Mouse (Mus musculus): ENCODE results near the gene Ptprb. TPM values are rescaled to one million over a fixed set of nuclear protein-coding genes. Genes with fewer than 3 reads are reported as not detected.
A peak's percentile ranks its signal among the peaks of the same experiment; 100 is the strongest.

Gene Ptprb
- polyA plus RNA-seq, 1 experiment from 2014 or later = 2.0 TPM

DNA sequence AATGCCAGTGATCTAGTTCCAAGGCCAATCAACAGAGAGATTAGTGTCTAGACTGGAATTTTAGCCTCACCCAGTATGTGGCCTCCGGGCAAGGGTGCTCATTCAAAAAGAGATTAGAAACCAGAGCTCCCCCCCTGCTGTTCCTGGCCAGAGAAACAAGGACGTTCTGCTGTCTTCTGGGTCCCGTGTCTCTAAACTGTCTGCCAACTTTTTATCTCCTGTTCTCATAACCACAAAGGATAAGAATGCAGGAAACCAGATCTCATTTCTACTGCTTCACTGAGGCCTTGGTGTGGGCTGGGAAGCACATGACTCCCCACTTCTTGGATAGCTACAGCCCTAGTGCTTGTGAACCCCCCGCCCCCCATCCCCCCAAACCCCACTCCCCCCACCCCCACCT is 119.3 kb downstream of the Ptprb start:
- no peak for DNase-seq (ENCODE audit: low spot score)
- H3K27ac ChIP-seq (replicated peaks) = no peak overlapping the region
- 16% methylated on average over 4 of the region's 4 CpGs for WGBS
- no peak overlapping the region for H3K4me3 ChIP-seq
- no peaks in the 10 kb centered on the region for H3K9me3 ChIP-seq (replicated peaks)
- no peaks in the 10 kb centered on the region for H3K36me3 ChIP-seq
- peaks cover 9% of the 10 kb centered on the region; the same call in 1 of the 2 replicates for H3K4me1 ChIP-seq
- H3K27me3 ChIP-seq (ENCODE audit: low read depth, poor library complexity, severe bottlenecking) = 0 out of 2 replicates have a peak, but pooled peaks cover 3% of the 10 kb centered on the region

DNA sequence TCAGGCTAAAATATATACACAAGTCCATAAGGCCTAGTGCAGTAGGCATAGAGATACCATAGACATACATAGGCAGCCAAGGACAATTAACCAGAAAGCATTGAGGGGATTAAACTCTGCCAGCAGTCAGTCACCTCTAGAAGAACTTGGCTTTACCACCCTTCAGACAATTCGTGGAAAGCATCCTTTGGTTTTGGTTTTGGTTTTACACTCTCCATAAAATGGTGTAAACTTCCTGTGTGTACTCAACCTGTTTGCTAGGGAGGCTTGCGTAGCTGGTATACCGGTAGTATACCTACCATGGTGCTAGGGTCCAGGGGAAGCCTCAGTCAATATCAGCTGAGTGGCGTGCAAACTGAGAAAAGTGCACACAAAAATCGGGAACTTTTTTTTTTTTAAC is 121.0 kb downstream of the Ptprb start:
- DNase-seq (ENCODE audit: low spot score) = no peak
- 85% methylated on average over 5 of the region's 5 CpGs for WGBS
- Histone ChIP-seq H3K9me3 (replicated peaks) (no peaks in the 10 kb centered on the region), H3K27me3 (ENCODE audit: low read depth, poor library complexity, severe bottlenecking) (0 out of 2 replicates have a peak, but pooled peaks cover 3% of the 10 kb centered on the region), H3K27ac (replicated peaks) (no peak overlapping the region), H3K4me1 (peaks cover 9% of the 10 kb centered on the region; the same call in 1 of the 2 replicates), H3K4me3 (no peak overlapping the region), H3K36me3 (no peaks in the 10 kb centered on the region)

DNA sequence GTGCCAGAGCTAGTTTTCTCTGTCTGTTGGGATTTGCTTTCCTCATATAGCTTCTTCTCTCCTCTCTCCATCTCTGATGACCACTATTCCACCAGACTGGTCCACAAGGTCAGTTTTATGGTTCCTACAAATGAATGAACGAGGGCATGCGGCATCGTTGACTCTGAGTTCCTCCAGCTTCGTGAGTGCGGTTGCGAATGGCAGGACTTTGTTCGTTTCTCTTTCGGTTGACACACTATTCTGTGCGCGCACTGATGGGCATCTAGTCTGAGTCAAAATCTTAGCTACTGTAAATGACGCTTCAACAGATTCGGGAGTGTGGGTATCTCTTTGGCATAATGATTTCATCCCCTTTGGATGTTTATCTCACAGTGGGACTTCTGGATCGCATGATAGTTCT is 121.6 kb downstream of the Ptprb start:
- Histone ChIP-seq H3K4me1 (peaks cover 9% of the 10 kb centered on the region; the same call in 1 of the 2 replicates), H3K27ac (replicated peaks) (no peak overlapping the region), H3K27me3 (ENCODE audit: low read depth, poor library complexity, severe bottlenecking) (0 out of 2 replicates have a peak, but pooled peaks cover 3% of the 10 kb centered on the region), H3K36me3 (no peaks in the 10 kb centered on the region), H3K4me3 (no peak overlapping the region), H3K9me3 (replicated peaks) (no peaks in the 10 kb centered on the region)
- WGBS = 87% methylated on average over 13 of the region's 13 CpGs
- no peak for DNase-seq (ENCODE audit: low spot score)

DNA sequence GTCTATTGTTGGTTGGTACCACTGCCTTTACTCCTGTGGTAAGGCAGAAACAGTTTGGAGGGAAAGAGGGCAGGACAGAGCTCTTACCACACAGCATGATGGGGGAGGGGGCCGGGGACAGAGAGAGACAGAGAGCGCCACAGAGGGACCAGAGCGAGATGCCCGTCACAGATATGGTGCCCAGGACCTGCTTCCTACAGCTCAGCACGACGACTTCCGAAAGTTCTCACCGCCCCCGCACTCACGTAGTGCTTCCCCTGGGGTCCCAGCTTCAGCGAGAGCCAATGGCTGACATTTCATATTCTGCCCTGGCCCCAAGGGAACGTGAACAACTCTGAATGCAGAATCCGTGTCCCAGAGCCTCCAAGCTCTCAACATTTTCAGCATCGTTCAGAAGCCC is 122.2 kb downstream of the Ptprb start:
- WGBS = 34% methylated on average over 14 of the region's 14 CpGs
- 0 out of 2 replicates have a peak, but pooled peaks cover 3% of the 10 kb centered on the region for H3K27me3 ChIP-seq (ENCODE audit: low read depth, poor library complexity, severe bottlenecking)
- no peaks in the 10 kb centered on the region for H3K9me3 ChIP-seq (replicated peaks)
- no peak for DNase-seq (ENCODE audit: low spot score)
- H3K4me3 ChIP-seq = peak overlapping the region; percentile 28; the same call in 1 of the 2 replicates
- H3K4me1 ChIP-seq = peaks cover 9% of the 10 kb centered on the region; the same call in 1 of the 2 replicates
- H3K36me3 ChIP-seq = no peaks in the 10 kb centered on the region
- peak overlapping the region; percentile 34; the same call in 1 of the 2 replicates for H3K27ac ChIP-seq (replicated peaks)

DNA sequence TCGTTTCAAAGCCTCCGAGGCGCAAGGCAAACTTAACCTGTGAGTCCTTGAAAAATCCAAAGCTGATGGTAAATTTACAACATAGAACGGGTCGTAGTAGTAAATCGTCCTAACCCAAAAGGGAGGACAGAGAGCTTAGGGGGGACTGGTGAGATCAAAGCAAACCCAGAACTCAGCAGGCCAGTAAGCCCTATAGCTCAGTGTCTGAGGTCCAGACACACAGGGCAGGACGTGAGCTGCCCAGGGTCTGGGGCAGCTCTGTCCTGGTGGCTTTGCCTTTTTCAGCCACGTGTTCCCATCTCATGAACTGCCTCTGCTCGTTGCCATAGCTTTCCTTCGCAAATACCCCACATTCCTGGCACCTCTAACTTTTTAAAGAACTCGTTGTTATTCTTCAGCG is 122.7 kb downstream of the Ptprb start:
- DNase-seq (ENCODE audit: low spot score) = no peak
- WGBS = 57% methylated on average over 12 of the region's 12 CpGs
- H3K4me1 ChIP-seq = peaks cover 9% of the 10 kb centered on the region; the same call in 1 of the 2 replicates
- no peaks in the 10 kb centered on the region for H3K36me3 ChIP-seq
- H3K27me3 ChIP-seq (ENCODE audit: low read depth, poor library complexity, severe bottlenecking) = 0 out of 2 replicates have a peak, but pooled peaks cover 3% of the 10 kb centered on the region
- H3K27ac ChIP-seq (replicated peaks) = no peak overlapping the region; the same call in 1 of the 2 replicates
- no peaks in the 10 kb centered on the region for H3K9me3 ChIP-seq (replicated peaks)
- H3K4me3 ChIP-seq = no peak overlapping the region

DNA sequence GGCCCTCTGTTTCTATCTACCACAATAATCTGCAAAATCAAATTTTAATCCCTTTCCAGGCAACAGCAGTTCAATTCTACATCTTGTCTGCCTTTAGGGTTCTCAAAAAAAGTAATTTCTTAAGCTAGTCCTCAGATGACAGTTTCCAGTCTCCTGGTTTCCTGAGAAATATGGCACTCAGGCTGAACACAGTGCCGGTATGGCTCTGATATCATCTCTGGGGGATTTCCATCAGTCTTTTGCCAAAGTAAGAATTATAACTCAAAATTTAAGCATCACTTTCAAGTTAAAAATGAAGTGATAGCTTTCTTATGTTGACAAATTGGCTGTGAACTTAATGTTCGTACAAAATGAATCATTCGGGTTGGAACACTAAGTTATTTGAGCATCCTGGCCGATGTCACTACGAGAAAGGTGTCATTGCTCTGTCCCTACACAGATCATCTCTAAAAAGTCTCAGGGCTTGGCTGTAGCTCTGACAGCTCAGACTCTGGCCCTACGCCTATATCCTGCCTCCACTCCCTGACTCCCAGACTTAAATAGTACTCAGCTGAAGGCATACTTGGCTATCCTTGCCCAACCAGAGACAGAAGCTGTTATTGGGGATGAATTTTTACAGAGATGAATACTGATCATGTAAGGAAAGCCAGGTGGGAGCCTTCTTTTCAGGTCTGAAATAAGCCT is 127.6 kb downstream of the Ptprb start:
- WGBS = 94% methylated on average over 6 of the region's 6 CpGs
- Histone ChIP-seq H3K27me3 (ENCODE audit: low read depth, poor library complexity, severe bottlenecking) (0 out of 2 replicates have a peak, but pooled peaks cover 3% of the 10 kb centered on the region), H3K4me3 (no peak overlapping the region), H3K9me3 (replicated peaks) (no peaks in the 10 kb centered on the region), H3K27ac (replicated peaks) (no peak overlapping the region), H3K36me3 (no peaks in the 10 kb centered on the region), H3K4me1 (no peaks in the 10 kb centered on the region)
- no peak for DNase-seq (ENCODE audit: low spot score)

DNA sequence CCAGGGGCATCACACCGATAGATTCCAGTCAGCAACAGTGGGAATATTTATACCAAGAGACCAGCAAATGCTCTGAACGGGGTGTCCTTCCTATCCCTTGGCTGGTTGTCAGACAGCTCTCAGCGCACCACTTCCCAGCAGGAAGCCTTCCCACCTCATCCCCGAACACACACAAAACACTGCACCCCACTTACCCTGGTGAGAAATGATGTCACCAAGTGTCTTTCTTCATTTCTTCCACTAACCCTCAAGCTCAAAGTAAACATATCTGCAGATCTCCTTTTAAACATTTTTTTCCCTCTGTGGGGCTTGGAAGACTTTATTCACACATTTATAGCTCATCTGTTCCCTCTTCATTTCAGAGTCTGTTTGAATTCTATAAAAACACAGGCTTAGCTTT is 128.4 kb downstream of the Ptprb start:
- 84% methylated on average over 4 of the region's 4 CpGs for WGBS
- DNase-seq (ENCODE audit: low spot score) = no peak
- H3K27ac ChIP-seq (replicated peaks) = no peak overlapping the region
- no peaks in the 10 kb centered on the region for H3K36me3 ChIP-seq
- H3K4me1 ChIP-seq = no peaks in the 10 kb centered on the region
- H3K4me3 ChIP-seq = no peak overlapping the region
- no peaks in the 10 kb centered on the region for H3K9me3 ChIP-seq (replicated peaks)
- no peaks in the 10 kb centered on the region for H3K27me3 ChIP-seq (ENCODE audit: low read depth, poor library complexity, severe bottlenecking)

DNA sequence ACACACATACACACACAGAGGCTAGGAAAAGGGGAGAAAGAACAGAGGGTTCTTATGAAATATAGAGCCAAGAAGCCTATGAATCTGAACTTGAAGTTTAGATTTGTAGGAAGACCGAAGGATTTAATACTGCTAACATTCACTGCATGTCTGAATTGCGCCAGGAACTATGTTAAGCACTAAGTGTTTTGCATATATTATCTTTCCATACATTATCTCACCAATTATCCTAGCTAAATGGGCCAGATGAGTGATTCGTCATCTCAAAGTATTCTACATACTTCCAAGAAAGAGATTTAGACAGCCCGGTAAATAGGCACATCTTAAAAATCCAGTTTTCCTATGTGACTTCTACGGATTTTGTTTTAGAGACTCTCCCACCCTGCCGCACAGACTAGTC is 129.7 kb downstream of the Ptprb start:
- no peaks in the 10 kb centered on the region for H3K4me1 ChIP-seq
- 92% methylated on average over 6 of the region's 6 CpGs for WGBS
- H3K27me3 ChIP-seq (ENCODE audit: low read depth, poor library complexity, severe bottlenecking) = no peaks in the 10 kb centered on the region
- H3K9me3 ChIP-seq (replicated peaks) = no peaks in the 10 kb centered on the region
- H3K36me3 ChIP-seq = no peaks in the 10 kb centered on the region
- H3K27ac ChIP-seq (replicated peaks) = no peak overlapping the region
- no peak for DNase-seq (ENCODE audit: low spot score)
- H3K4me3 ChIP-seq = no peak overlapping the region

DNA sequence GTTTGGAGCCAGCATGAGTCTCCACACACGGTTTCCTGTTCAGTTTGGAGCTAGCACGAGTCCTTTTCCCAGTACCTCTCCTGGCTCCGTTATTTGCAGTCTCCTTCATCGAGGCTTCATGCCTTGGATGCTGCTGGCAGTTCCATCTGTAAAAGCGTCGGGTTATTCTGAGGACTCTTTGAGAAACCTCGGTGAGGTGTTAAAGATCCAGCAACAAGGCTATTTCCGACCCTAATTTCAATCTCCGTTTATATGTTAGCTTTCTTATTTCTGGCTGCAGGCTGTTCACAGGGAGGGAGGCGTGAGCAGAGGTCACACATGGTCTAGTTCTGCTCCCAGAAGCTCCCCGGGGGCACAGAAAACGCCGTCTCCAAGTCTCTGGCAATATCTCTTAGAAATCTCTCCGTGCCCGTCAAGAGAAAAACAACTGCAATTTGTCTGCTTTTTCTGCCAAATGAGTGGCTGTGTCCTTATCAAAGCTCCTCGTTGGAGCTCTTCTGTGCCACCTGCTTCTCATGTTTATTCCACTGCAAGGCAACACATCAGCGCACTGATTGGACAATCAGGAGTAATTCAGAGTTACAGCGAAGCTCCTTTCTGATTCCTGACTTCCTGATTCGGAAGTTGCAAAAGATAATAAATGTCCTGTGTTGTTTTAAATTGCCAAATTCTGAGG is 132.5 kb downstream of the Ptprb start:
- no peak for DNase-seq (ENCODE audit: low spot score)
- 77% methylated on average over 19 of the region's 19 CpGs for WGBS
- H3K4me3 ChIP-seq = no peak overlapping the region

DNA sequence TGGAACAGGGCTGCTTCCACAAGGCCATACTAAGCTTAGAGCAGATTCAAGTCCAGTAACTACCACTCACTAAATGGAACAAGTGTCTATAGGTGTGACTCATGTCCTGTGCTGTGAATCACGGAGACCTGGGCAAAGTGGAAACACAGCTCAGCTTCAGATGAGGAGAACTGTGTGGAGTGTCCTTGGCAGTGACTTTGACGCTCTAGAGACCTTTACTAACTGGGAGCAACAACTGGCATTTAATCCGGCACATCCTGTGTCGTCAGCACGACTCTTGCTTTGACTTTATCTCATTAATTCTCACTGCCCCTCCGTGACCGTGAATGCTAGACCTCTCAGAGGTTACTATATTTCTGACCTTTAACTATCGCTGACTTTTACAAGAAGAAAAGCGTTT is 135.5 kb downstream of the Ptprb start:
- Histone ChIP-seq H3K36me3 (no peaks in the 10 kb centered on the region), H3K27ac (replicated peaks) (no peak overlapping the region), H3K9me3 (replicated peaks) (no peaks in the 10 kb centered on the region), H3K27me3 (ENCODE audit: low read depth, poor library complexity, severe bottlenecking) (no peaks in the 10 kb centered on the region), H3K4me3 (no peak overlapping the region), H3K4me1 (no peaks in the 10 kb centered on the region; the same call in 1 of the 2 replicates)
- 62% methylated on average over 9 of the region's 9 CpGs for WGBS
- no peak for DNase-seq (ENCODE audit: low spot score)

More for the DNA sequence above, 132.5 kb downstream of the Ptprb start:
- H3K27me3 ChIP-seq (ENCODE audit: low read depth, poor library complexity, severe bottlenecking) = no peaks in the 10 kb centered on the region
- H3K9me3 ChIP-seq (replicated peaks) = no peaks in the 10 kb centered on the region
- no peak overlapping the region for H3K27ac ChIP-seq (replicated peaks)
- H3K4me1 ChIP-seq = no peaks in the 10 kb centered on the region
- H3K36me3 ChIP-seq = no peaks in the 10 kb centered on the region

DNA sequence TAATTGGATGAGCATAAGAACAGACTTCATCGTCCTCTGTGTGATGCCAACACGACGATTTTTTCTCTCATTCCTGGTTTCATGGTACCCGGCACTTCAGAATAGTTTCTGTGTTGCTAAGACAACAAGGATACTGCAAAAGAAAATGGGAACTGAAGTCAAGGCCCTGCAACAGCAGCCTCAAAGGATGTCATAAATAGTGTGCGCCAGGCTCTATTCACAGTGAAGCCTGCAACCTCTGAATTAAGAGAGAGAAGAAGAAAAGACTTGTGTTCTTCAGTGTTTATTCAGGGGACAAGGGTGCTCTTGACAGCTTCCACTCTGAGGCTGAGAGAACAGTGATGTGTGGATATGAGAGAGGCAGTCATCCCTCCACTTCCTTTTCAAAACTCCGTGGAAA is 140.8 kb downstream of the Ptprb start:
- Histone ChIP-seq H3K27ac (replicated peaks) (no peak overlapping the region), H3K27me3 (ENCODE audit: low read depth, poor library complexity, severe bottlenecking) (no peaks in the 10 kb centered on the region), H3K4me3 (no peak overlapping the region), H3K36me3 (0 out of 2 replicates have a peak, but pooled peaks cover 4% of the 10 kb centered on the region), H3K4me1 (peaks cover 11% of the 10 kb centered on the region), H3K9me3 (replicated peaks) (no peaks in the 10 kb centered on the region; the same call in 1 of the 2 replicates)
- no peak for DNase-seq (ENCODE audit: low spot score)
- WGBS = 67% methylated on average over 6 of the region's 6 CpGs

DNA sequence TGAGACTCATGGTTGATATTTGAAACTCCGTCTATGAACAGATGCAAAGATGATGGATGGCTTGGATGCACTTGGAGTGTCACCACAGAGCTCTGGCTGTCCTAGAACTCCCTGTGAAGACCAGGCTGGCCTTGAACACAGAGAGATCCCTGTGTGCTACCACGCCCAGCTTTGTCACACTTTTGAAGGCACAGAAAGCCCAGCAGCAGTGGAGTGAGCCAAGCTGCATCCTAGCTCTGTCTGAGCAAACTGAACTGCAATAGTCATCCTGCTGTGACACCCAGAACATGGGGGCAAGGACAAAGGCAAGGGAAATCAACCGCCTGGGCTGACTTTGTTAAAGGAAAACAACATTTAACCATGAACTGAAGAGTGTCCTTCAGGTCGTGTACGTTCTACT is 141.4 kb downstream of the Ptprb start:
- H3K9me3 ChIP-seq (replicated peaks) = peaks cover 4% of the 10 kb centered on the region; the same call in 1 of the 2 replicates
- H3K27ac ChIP-seq (replicated peaks) = no peak overlapping the region
- no peak for DNase-seq (ENCODE audit: low spot score)
- no peak overlapping the region for H3K4me3 ChIP-seq
- 0 out of 2 replicates have a peak, but pooled peaks cover 4% of the 10 kb centered on the region for H3K36me3 ChIP-seq
- H3K27me3 ChIP-seq (ENCODE audit: low read depth, poor library complexity, severe bottlenecking) = no peaks in the 10 kb centered on the region
- WGBS = 72% methylated on average over 5 of the region's 5 CpGs
- peaks cover 11% of the 10 kb centered on the region for H3K4me1 ChIP-seq
